Mouse (Mus musculus) adrenal gland, adult (tissue): ENCODE measurements around the gene Slc39a5.

Experiments used
- DNase-seq, 2 experiments: peaks; one replicate each; pipeline ENCODE4 v3.0.0; 2022 to 2023; ENCODE audit warnings: low spot score in 1 of 2; ENCODE audit not compliant: inconsistent age in 2 of 2

Gene Slc39a5

DNA sequence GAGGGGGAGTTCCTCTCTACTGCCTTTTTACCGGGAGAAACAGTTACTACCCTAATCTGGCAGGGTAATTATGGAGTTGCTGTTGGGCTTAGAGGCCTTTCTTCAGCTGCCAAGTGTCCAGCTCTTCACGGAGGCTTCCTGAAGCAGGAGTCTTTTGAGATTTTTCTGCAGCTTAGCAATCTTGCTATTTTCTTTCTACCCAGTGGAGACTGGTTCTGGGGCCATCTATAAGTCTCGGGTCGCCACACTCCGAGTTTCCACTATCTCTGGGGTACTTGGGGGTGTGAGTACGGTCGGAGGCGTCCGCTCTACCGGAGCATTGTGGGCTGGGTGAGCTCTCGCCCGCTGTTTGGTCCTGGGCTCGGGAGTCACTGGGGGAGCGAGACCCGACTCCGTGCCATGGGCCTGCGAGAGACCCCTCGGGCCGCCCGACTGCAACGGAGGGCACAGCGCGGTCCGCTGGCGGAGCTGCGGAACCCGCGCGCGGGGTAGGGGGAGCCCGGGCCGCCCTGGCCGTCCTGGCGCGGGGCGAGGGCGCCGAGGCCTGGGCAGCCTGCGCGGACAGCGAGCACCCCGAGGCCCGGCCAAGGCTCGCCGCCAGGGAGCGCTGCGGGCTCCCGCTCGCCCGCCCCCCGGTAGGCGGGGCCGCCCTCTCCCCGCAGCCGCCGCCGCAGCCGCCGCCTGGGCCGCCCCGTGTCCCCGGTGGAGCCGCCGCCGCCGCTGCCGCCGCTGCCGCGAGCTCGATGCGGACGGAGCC is 24.4 kb downstream of the Slc39a5 start, which contains the start of gene Ankrd52:
Gene Ankrd52, plus strand, starts transcription at position 661 of the 757 bp plus-strand sequence.
- peak; percentile 93 to 97 for DNase-seq

DNA sequence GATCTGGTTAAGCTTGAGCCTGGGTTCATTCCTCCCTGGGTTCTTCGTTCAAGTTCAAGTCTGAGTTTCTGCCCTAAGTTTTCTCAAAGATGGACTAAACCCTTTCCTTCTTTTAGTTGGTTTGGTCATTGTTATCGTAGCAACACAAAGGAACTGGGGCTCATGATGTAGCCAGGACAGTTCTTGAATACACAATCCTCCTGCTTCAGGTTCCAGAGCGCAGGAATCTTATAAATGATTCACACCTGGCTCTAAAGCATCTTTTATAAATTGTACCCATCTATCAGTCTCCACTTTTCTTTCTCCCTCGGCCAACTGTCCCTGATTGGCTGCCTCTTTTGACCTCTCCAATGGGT is 25.0 kb downstream of the Slc39a5 start:
- DNase-seq = no peak

DNA sequence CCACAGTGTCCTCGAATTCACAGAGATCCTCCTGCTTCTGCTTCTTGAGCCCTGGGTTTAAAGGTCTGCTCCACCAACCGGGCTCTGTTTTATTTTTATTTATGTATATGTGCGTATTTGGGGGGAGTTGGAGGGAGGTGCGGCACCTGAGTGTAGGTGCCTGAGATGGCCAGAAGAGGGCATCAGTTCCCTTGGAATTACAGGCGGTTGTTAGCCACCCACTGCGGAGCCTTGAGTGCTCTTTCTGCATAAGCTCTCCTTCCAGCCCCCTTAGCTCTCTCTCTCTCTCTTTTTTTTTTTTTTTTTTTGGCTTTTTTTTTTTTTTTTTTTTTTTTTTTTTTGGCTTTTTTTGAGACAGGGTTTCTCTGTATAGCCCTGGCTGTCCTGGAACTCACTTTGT is 26.6 kb downstream of the Slc39a5 start:
- peak in 1 of 2 experiments; percentile 31 for DNase-seq

DNA sequence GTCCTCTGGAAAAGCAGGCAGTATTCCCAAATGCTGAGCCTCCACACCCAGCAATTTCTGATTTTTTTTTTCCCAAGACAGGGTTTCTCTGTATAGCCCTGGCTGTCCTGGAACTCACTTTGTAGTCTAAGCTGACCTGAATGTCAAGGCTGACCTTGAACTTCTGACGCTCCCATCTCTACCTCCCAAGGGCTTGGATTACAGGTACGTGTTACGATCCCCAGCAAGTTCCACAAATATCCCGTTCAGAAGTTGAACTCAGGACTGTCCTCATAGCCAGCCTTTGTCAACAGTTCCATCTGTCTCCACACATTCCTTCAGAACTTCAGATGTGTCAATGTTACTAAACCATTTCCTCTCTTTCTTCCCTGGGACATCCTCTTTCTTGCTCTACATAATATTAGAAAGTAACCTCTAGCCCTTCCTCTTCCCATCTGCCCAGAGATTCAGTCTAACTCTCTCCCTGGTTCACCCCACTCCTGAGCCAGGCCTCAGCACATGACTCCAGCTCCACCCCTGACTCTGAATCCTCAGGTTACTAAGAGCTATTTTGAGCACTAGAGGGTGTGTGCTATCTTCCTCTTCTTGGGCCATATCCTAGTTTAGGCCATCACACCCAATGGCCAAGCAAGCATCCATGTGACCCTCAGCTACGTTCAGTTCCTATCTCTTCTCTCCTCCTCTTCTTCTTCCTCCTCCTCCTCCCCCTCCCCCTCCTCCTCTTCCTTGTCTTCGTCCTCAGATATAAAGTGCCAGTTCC is 27.9 kb downstream of the Slc39a5 start:
- no peak for DNase-seq

DNA sequence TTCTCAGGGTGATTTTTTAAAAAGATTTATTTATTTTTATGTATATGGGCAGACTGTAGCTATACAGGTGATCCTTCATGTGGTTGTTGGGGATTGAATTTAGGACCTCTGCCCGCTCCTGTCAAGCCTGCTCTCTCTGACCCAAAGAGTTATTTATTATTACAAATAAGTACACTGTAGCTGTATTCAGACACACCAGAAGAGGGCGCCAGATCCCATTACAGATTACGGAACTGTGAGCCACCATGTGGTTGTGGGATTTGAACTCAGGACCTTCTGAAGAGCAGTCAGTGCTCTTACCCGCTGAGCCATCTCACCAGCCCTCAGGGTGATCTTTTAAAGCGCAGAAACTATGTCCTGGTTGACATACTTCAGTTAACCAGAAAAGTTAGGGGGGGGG is 28.9 kb downstream of the Slc39a5 start:
- DNase-seq = no peak

DNA sequence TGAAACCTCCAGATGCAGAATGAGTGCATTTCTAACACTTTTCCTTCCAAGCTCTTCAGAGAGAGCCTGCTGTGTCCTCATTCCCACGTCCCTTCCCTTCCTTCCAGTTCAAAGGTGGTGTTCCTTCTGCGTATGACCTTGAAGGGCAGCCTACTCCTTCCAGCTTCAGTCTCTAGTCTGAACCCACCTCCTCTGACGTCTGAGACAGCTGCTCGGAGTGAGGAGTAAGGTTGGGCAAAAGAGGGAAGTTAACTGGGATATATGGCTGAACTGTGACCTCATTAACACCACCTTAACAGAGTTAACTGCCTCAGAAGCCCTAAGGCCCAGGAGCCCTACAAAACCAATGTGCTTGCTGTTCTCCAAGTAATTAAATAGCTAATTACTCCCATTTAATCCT is 30.4 kb downstream of the Slc39a5 start:
- DNase-seq = no peak

DNA sequence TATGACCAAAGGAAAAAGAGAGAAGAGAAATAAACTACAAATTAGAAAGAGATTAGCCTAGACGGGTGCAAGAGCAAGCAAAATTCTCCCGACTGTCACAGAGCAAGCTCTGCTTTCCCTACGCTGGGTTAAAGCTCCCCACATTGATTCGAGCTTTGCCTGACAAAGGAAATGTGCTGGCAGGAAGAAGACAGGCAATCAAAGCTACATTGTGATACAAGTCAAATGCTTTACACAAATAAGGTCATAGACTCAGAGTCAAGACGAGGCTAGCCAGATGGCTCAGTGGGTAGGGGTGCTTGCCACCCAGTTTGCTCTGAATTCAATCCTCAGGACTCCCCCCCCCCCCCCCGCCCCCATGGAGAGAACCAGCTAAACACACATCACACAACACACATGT is 31.0 kb downstream of the Slc39a5 start:
- no peak for DNase-seq

DNA sequence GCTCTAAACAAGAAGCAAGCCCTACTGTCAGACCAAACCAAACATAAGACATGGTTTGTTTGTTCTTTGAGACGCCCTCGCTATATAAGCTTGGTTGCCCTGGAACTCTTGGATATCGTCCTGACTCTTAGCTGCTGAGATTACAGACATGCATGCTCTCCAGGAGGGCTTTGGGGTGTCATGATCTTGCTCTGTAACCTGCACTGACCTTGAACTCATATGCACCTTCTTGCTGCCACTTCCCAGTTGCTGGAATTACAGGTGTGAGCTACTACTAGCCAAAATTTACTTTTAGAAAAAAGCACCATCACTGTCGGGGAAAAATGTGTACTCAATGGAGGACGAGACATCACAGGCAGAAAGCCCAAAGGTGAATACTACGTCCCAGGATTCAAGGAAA is 31.4 kb downstream of the Slc39a5 start:
- no peak for DNase-seq

DNA sequence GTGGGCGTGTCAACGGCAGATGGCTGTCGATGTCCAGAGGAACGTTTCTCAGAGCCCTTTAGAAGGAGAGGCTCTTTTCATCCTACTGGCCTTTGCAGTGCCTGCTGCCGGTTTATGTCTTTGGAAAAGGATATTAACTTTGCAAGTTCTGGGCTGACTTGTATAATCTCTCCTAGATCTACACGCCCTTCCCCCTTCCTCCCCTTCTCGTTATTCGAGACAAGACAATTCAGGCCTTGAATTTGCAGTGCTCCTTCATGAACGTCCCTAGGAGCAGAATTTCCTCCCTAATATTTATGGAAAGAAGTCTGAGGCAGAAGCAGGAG is 31.8 kb downstream of the Slc39a5 start:
- DNase-seq = no peak

DNA sequence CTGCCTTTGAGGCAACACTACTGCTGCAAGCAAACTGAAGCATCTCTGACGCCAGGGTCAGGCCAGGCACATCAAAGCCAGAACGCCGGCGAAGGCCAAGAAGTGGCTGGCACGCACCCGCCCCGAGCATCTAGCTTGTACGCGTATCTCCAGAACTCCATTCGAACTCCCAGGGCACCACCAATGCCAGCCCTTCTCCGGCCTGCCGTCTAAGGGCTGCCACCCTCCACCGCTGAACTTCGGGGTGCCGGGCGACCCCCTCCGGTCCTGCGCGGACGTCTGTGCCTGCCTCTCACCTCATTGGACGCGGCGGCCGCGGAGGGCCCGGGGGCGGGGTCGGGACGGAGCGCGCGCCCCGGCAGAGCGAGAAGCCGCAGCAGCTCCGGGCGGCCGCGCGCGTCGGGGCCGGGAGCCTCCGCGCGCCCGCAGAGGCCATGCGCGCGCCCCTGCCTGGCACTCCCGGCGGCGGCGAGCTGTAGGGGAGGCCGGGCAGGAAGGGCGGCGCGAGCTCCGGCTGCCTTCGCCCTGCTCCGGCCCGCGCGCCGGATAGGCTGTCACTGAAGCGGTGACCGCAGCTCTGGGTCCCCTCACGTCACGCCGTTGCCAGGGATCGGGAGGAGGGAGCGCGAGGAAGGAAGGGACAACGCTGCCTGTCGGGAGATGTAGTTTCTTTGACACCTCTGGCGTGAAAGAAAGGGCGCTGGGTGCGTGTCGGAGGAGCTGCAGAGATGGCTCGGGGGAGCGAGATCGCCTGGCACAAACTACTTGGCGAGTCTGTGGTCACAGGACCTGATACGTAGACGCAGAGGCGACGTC is 32.4 kb downstream of the Slc39a5 start, which contains the start of gene Coq10a:
Gene Coq10a, minus strand, starts transcription at position 596 of the 816 bp plus-strand sequence.
- DNase-seq = peak; percentile 95 to 98

DNA sequence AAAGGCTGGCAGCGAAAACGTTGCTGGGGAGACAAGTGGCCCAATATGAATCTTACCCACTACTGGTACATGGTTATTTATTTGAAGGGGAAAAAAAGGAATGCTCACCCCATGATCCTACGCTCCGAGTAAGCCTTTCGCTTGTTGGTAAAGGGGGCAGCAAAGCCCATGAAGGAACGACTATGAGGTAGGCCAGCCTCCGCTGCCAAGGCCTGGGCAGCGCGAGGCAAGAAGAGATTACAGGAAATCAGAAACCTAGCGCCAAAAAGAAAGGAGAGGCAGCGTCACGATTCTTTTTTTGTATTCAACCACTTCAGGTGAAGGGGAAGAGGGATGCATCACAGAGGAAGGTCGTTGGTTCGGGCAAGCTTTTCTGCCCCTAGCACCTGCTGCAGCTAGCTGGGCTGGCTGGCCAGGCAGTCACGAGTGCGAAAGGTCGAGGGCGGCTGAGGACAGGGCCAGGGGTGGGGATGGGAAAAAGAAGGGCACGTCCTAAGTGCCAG is 33.1 kb downstream of the Slc39a5 start:
- DNase-seq = no peak

DNA sequence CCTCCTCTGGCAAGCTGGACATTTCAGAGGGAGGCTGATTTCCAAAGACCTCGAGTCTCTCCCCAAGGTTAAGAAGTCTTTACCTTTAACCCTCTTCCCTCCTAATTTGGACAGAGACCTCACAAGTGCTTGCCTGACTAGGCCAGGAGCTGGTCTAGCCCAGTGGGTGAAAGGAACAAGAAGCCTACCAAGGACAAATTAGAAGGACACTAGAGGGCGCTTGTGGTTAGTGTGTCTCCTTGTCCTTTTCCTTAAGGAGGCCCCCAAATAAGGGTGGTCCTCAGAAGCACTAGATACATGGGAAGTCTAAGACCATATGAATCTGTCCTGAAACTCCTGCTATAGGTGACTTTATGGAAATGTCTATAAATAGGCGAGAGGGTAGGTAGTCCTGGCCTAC is 38.5 kb downstream of the Slc39a5 start:
- peak in 1 of 2 experiments; percentile 85 for DNase-seq

DNA sequence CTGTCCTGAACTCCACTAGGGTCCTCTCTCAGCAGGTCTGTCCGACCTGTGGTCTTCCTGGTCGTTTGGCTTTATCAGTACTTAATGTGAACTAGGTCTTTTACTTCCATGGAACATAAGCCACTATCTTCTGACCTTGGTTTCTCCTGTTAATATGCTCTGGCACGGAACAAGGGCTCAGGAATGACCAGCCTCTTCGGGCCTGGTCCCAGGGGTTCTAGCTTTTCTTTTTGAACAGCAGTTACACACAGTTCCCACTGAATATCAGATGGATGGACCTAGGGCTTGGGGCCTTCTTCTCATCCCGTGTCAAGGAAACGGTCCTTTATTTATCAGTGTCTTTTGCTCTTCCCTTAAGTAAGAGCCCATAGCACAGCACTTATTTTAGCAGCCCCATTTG is 39.2 kb downstream of the Slc39a5 start:
- peak in 1 of 2 experiments; percentile 72 for DNase-seq

DNA sequence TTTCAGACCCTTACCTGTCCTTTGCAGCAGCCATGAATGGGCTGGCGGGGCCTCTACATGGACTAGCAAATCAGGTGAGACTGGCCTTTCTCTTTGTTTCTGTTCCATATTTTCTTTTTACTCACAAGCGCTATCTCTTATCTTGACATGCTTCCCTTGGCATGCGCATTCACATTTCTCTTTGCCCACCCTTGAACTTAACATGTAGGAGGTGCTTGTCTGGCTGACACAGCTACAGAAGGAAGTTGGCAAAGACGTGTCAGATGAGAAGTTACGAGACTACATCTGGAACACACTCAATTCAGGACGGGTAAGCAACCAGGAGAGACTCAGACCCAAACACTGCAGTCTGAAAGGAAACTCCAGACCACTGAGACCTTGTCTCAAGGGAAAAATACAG is 41.8 kb downstream of the Slc39a5 start:
- peak; percentile 64 to 90 for DNase-seq

DNA sequence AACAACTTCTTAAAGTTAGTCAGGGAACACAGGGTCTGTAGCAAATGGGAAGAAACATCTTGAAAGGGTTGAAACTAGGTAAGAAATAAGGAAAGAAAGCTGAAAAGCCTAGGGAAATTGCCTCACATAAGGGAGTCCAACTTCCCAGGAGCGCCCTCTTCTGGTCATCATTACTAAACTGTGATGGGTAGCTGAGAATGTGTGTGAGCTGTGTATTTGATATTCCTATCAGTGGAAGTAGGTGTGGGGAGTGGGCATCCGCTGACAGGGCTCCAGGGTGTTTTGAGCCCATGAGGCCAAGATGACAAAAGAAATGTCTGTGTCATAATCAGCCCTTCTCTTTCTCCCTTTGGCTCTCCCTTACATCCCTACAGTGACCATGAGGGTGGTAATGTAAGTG is 42.2 kb downstream of the Slc39a5 start:
- peak; percentile 56 to 91 for DNase-seq

DNA sequence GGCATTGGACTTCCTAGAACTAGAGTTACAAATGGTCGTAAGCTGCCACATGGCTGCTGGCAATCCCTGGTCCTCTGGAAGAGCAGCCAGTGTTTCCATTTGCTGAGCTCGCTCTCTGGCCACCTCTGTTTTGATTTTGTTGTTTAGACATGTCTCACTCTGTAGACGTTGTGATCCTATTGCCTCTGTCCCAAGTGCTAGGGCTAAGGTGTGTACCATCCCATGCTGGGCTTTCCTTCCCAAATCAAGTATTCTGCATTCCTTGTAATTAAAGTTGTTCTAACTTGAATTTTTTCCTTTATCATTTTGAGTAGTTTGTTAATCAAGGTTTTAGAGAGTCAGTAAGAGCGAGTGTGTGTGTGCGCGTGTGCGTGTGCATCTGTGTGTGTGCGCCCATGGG is 53.5 kb downstream of the Slc39a5 start:
- no peak for DNase-seq
